Mouse (Mus musculus): ENCODE results near the gene Atg9a. TPM values are rescaled to one million over a fixed set of nuclear protein-coding genes. Genes with fewer than 3 reads are reported as not detected.
A peak's percentile ranks its signal among the peaks of the same experiment; 100 is the strongest.

The Atg9a gene
- polyA plus RNA-seq, 1 experiment from 2014 or later: 24.1 TPM

GRCm38 (mm10) chr1:75160256-75160617 lies 31.8 kb downstream of the Atg9a start:
- ATAC-seq (ENCODE audit: insufficient number of reproducible peaks, insufficient read depth, low FRiP score, low TSS enrichment, low read depth): no peak
- WGBS: 85% methylated on average over 4 of the region's 4 CpGs
- H3K27ac ChIP-seq: no peak overlapping the region
- H3K9me3 ChIP-seq: no peaks in the 10 kb centered on the region
- no peak overlapping the region for H3K9ac ChIP-seq (replicated peaks)
- H3K27me3 ChIP-seq: 0 out of 2 replicates have a peak, but pooled peaks cover 2% of the 10 kb centered on the region
- no peaks in the 10 kb centered on the region for H3K36me3 ChIP-seq
- H3K4me1 ChIP-seq (replicated peaks): no peaks in the 10 kb centered on the region
- no peak overlapping the region for H3K4me3 ChIP-seq (replicated peaks)
- no peak overlapping the region for H3K4me2 ChIP-seq

- Histone ChIP-seq H3K4me1 (replicated peaks) (no peaks in the 10 kb centered on the region), H3K4me3 (replicated peaks) (no peak overlapping the region), H3K4me2 (no peak overlapping the region), H3K9me3 (no peaks in the 10 kb centered on the region), H3K27ac (no peak overlapping the region), H3K27me3 (0 out of 2 replicates have a peak, but pooled peaks cover 2% of the 10 kb centered on the region), H3K36me3 (no peaks in the 10 kb centered on the region), H3K9ac (replicated peaks) (no peak overlapping the region)
- whole genome bisulfite sequencing: 71% methylated on average over 5 of the region's 5 CpGs
- no peak for ATAC-seq (ENCODE audit: insufficient number of reproducible peaks, insufficient read depth, low FRiP score, low TSS enrichment, low read depth)
Measured at GRCm38 (mm10) chr1:75159540-75160255, 32.3 kb downstream of the Atg9a start.

GRCm38 (mm10) chr1:75158990-75159389 lies 33.0 kb downstream of the Atg9a start:
- H3K4me2 ChIP-seq: no peak overlapping the region
- no peak overlapping the region for H3K4me3 ChIP-seq (replicated peaks)
- no peak for ATAC-seq (ENCODE audit: insufficient number of reproducible peaks, insufficient read depth, low FRiP score, low TSS enrichment, low read depth)
- H3K27ac ChIP-seq: no peak overlapping the region
- no peaks in the 10 kb centered on the region for H3K36me3 ChIP-seq
- no peak overlapping the region for H3K9ac ChIP-seq (replicated peaks)
- H3K4me1 ChIP-seq (replicated peaks): no peaks in the 10 kb centered on the region
- H3K27me3 ChIP-seq: 0 out of 2 replicates have a peak, but pooled peaks cover 2% of the 10 kb centered on the region
- H3K9me3 ChIP-seq: no peaks in the 10 kb centered on the region

GRCm38 (mm10) chr1:75155837-75156236 lies 36.2 kb downstream of the Atg9a start:
- H3K4me2 ChIP-seq: no peak overlapping the region
- no peak overlapping the region for H3K27ac ChIP-seq
- no peaks in the 10 kb centered on the region for H3K36me3 ChIP-seq
- 0 out of 2 replicates have a peak, but pooled peaks cover 2% of the 10 kb centered on the region for H3K27me3 ChIP-seq
- no peaks in the 10 kb centered on the region for H3K9me3 ChIP-seq
- no peak for ATAC-seq (ENCODE audit: insufficient number of reproducible peaks, insufficient read depth, low FRiP score, low TSS enrichment, low read depth)
- 61% methylated on average over 3 of the region's 3 CpGs for WGBS
- H3K4me3 ChIP-seq (replicated peaks): no peak overlapping the region
- no peaks in the 10 kb centered on the region for H3K4me1 ChIP-seq (replicated peaks)
- H3K9ac ChIP-seq (replicated peaks): no peak overlapping the region

- H3K27ac ChIP-seq: no peak overlapping the region
- no peak for ATAC-seq (ENCODE audit: insufficient number of reproducible peaks, insufficient read depth, low FRiP score, low TSS enrichment, low read depth)
- H3K4me1 ChIP-seq (replicated peaks): peaks cover 5% of the 10 kb centered on the region
- H3K4me3 ChIP-seq (replicated peaks): no peak overlapping the region
- peaks cover 54% of the 10 kb centered on the region for H3K36me3 ChIP-seq
- no peak overlapping the region for H3K9ac ChIP-seq (replicated peaks)
- H3K27me3 ChIP-seq: no peaks in the 10 kb centered on the region
- H3K9me3 ChIP-seq: no peaks in the 10 kb centered on the region
- no peak overlapping the region for H3K4me2 ChIP-seq
- WGBS: 90% methylated on average over 4 of the region's 4 CpGs
Measured at GRCm38 (mm10) chr1:75148727-75149126, 43.3 kb downstream of the Atg9a start.

GRCm38 (mm10) chr1:75147411-75148135 lies 44.4 kb downstream of the Atg9a start:
- no peak overlapping the region for H3K9ac ChIP-seq (replicated peaks)
- H3K36me3 ChIP-seq: peaks cover 54% of the 10 kb centered on the region
- no peaks in the 10 kb centered on the region for H3K9me3 ChIP-seq
- no peak overlapping the region for H3K27ac ChIP-seq
- no peaks in the 10 kb centered on the region for H3K27me3 ChIP-seq
- H3K4me3 ChIP-seq (replicated peaks): no peak overlapping the region
- ATAC-seq (ENCODE audit: insufficient number of reproducible peaks, insufficient read depth, low FRiP score, low TSS enrichment, low read depth): no peak
- peaks cover 8% of the 10 kb centered on the region for H3K4me1 ChIP-seq (replicated peaks)
- 74% methylated on average over 7 of the region's 7 CpGs for WGBS
- no peak overlapping the region for H3K4me2 ChIP-seq

GRCm38 (mm10) chr1:75145589-75145988 lies 46.4 kb downstream of the Atg9a start:
- H3K9me3 ChIP-seq: no peaks in the 10 kb centered on the region
- no peak for ATAC-seq (ENCODE audit: insufficient number of reproducible peaks, insufficient read depth, low FRiP score, low TSS enrichment, low read depth)
- peaks cover 54% of the 10 kb centered on the region for H3K36me3 ChIP-seq
- H3K4me3 ChIP-seq (replicated peaks): no peak overlapping the region
- H3K4me2 ChIP-seq: no peak overlapping the region
- H3K4me1 ChIP-seq (replicated peaks): peaks cover 15% of the 10 kb centered on the region
- WGBS: 90% methylated on average over 3 of the region's 3 CpGs
- no peak overlapping the region for H3K9ac ChIP-seq (replicated peaks)
- no peak overlapping the region for H3K27ac ChIP-seq
- no peaks in the 10 kb centered on the region for H3K27me3 ChIP-seq

- Histone ChIP-seq H3K4me1 (replicated peaks) (peaks cover 17% of the 10 kb centered on the region), H3K36me3 (peaks cover 60% of the 10 kb centered on the region), H3K4me3 (replicated peaks) (peak within 1 kb of the TSS; percentile 89), H3K27ac (peak within 1 kb of the TSS; percentile 97), H3K9me3 (no peaks in the 10 kb centered on the region), H3K9ac (replicated peaks) (peak within 1 kb of the TSS; percentile 95), H3K27me3 (no peaks in the 10 kb centered on the region), H3K4me2 (peak within 1 kb of the TSS; percentile 87)
- peak; percentile 87 for ATAC-seq (ENCODE audit: insufficient number of reproducible peaks, insufficient read depth, low FRiP score, low TSS enrichment, low read depth)
- under 1% methylated on average over 90 of the region's 91 CpGs for WGBS
Measured at GRCm38 (mm10) chr1:75142301-75143261, 49.4 kb downstream of the Atg9a start, which contains the start of the genes Cnppd1 and Retreg2. Gene Cnppd1, minus strand, starts transcription at chr1:75142711. Gene Retreg2, plus strand, starts transcription at chr1:75142778.

- under 1% methylated on average over 48 of the region's 53 CpGs for WGBS
- H3K9ac ChIP-seq (replicated peaks): peak overlapping the region; percentile 95
- peaks cover 17% of the 10 kb centered on the region for H3K4me1 ChIP-seq (replicated peaks)
- ATAC-seq (ENCODE audit: insufficient number of reproducible peaks, insufficient read depth, low FRiP score, low TSS enrichment, low read depth): peak; percentile 38; the same call in 1 of the 2 replicates
- peak overlapping the region; percentile 89 for H3K4me3 ChIP-seq (replicated peaks)
- H3K27me3 ChIP-seq: no peaks in the 10 kb centered on the region
- H3K36me3 ChIP-seq: peaks cover 60% of the 10 kb centered on the region
- peak overlapping the region; percentile 87 for H3K4me2 ChIP-seq
- H3K27ac ChIP-seq: peak overlapping the region; percentile 97
- no peaks in the 10 kb centered on the region for H3K9me3 ChIP-seq
Measured at GRCm38 (mm10) chr1:75141486-75142190, 50.4 kb downstream of the Atg9a start.

- Histone ChIP-seq H3K36me3 (peaks cover 60% of the 10 kb centered on the region), H3K4me3 (replicated peaks) (peak overlapping the region; percentile 89), H3K27me3 (no peaks in the 10 kb centered on the region), H3K9me3 (no peaks in the 10 kb centered on the region), H3K27ac (no peak overlapping the region), H3K4me1 (replicated peaks) (peaks cover 17% of the 10 kb centered on the region), H3K4me2 (peak overlapping the region; percentile 87), H3K9ac (replicated peaks) (peak overlapping the region; percentile 95)
- 68% methylated on average over 4 of the region's 4 CpGs for WGBS
- ATAC-seq (ENCODE audit: insufficient number of reproducible peaks, insufficient read depth, low FRiP score, low TSS enrichment, low read depth): no peak
Measured at GRCm38 (mm10) chr1:75140601-75141190, 51.3 kb downstream of the Atg9a start.

Measured in limb, embryonic 12.5 days (tissue).